Mouse (Mus musculus): ENCODE results near the gene F3.
A peak's percentile ranks its signal among the peaks of the same experiment; 100 is the strongest.

The F3 gene

DNA sequence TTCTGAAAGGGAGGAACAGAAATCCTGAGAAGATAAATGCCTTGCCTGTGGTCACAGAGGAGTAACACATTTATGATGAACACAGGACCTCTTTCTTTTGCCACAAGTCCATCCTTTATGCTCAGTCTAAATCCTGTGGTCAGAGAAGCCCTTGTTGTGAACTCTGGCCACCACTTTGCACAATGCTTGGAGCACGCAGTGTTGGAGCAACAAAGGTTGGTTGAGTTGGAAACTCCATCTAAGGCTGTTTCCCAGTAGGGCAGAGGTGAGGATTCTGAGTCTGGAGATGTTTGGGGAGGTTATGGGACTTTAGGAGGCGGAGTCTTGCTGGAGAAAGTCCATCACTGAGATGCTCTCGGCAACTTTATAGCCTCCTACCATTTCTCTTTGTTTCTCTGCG lies 16.2 kb upstream of the F3 start:
- no peak for DNase-seq (ENCODE audit: low spot score)

DNA sequence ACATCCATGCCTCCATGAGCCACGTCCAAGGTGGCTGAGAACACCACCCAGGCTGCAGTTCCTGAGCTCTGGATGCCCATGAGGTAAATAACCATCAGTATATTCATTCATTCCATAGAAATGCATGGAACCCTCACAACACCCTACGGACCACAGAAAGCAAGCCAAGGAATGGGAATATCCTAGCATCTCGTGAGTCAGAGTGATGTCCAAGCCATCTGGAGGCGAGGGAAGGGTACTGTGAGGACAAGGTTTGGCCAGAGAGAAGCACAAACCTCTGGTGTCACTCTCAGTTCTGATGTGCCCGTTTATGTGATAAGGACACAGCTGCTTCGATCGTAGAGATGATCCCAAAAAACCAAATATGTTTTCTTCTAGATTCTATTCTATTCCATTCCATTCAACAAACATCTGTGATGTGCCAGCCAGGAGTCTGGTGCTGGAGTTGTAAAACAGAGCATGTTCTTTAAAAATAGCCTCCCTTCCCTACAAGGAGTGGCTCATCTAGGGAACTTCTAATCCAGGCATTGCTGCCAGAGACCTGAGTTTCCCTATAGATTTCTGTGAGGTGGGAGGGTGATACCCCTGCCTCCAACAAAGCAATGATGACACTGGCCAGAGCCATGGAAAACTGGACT lies 12.3 kb upstream of the F3 start:
- DNase-seq (ENCODE audit: low spot score): no peak

DNA sequence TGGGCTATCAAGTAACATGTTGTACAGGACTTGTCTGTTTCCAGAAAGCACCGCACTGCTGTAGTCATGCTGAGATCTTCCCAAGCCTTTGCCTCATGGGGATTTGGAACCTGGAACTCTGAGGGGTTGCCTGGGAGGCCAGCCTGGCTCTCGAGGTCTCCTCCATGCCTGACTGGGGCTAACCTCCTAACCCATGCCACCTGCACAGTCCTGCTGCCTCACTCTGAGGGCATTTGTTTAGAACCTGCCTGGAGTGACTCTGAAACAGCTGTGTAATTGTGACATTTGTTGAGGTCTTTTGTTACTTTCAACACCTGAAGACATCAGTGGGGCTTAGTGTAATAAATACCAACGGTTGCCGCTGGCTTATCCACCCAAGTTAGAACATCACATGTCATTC lies 11.1 kb upstream of the F3 start:
- no peak for DNase-seq (ENCODE audit: low spot score)

DNA sequence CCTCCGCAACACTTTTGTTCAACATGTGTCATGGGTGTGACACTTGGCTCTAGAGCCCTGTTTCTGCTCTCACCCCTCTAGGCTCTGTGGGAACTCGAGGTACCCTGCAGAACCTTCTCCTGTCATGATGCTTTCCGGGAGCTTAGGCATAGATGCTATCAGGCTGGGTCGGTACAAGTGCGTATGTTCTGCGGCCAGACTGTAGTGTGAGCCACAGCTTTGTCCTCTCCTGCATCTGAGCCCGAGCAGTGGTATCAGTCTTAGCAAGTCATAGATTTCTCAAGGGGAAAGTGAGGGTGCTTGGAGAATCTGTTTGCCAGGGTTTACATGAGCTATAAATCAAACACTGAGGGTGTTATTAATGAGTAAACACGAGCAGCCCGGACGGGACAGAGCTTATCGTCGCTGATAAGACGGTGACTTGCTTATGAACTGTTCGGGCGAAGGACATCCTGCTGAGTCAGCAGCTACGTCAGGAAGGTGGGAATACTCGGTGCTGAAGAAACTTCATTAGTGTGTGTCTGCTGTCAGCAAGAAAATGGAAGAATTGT lies 10.1 kb upstream of the F3 start:
- no peak for DNase-seq (ENCODE audit: low spot score)

DNA sequence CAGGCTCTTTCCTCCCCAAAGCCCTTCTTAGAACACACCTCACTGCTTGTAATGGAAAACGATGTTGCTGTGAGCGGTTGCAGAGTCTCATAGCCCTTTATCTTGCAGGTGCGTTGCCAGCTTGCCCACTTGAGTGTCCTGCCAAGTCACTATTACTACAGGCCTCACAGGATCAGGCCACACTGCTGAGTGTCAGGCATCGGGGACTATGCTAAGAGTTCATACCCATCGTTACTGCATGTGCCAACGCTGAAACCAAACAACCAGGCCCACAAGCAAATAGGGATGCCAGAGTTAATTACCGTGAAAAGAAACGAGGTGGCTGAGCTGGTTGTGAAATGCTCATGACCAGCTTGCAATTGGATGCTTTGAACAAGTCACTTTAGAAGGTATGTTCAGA lies 9.5 kb upstream of the F3 start:
- no peak for DNase-seq (ENCODE audit: low spot score)

DNA sequence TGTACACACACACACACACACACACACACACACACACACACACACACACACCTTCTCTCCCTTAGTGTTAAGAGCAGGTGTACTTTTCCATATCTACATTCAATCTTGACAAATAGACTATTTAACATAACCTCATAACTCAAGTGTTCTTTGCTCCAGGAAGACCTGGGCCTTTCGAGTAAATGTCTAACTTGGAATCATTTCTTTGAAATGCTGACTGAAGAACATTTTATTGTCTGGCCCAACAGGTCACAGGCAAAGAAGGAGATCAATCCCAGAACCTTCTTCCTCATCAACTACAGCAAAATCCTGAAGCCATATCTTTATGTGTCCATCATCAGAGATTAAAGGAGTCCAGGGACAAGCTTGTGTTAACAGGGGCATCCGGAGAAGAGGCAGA lies 8.9 kb upstream of the F3 start:
- DNase-seq (ENCODE audit: low spot score): no peak

DNA sequence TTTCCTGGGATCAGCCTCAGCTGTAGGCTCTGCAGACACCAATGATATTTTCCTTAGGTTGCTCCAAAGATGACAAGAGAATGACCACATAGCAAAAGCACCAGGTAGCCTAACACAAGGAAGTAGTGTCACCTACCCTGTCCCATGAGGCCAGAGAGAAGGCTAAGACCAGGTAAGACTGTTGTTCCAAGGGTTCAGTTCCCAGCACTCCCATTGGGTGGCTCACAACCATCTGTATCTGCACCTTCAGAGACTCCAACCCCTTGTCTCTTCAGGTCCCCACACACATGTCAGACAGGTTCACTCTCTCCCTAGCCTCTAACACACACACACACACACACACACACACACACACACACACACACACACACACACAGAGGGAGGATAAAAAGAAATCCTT lies 8.0 kb upstream of the F3 start:
- DNase-seq (ENCODE audit: low spot score): no peak

DNA sequence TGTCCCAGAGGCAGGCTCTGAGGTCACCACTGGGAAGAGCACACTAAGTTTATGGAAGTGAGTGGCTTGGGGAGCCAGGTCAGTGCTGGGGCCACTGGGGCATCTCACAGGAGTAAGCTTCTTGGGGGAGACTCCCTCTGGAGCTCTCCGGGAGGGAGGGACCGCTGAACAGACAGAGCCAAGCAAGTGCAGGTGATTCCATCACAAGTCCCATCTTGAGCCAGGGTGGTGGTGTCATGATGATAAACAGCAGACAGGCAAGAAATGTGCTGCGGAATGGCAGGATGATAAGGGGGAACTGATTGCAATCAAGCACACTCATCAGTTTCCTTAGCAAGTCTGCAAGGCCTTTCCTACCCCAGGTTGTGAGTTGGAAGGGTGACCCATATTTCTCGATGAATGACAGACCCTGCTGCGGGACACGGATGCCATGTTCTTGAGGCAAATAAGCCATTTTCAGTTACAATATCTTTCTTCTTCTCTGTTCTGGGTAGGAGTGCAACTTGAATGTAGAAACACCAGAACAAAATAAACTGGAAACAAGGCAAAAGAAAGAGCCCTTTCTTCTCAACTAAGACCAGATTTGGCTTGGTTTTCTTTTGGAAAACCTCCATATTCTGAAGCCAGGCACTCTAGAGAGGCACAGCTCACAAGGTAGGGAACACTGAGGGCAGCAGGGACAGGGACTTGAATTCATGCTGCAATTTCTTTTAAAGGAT lies 7.4 kb upstream of the F3 start:
- DNase-seq (ENCODE audit: low spot score): no peak

DNA sequence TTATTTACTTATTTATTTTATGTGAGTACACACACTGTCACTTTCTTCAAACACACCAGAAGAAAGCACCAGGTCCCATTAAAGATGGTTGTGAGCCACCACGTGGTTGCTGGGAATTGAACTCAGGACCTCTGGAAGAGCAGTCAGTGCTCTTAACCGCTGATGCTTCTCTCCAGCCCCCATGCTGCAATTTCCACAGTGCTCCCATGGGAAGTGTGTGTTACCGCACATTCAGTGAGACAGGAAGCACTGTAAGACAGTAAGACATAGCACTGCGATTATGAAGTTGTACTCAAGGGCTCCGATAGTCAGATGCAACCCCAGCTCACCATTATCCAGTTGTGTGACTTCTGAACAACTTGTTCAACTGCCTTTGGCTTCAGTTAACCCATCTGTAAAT lies 6.9 kb upstream of the F3 start:
- DNase-seq (ENCODE audit: low spot score): no peak

DNA sequence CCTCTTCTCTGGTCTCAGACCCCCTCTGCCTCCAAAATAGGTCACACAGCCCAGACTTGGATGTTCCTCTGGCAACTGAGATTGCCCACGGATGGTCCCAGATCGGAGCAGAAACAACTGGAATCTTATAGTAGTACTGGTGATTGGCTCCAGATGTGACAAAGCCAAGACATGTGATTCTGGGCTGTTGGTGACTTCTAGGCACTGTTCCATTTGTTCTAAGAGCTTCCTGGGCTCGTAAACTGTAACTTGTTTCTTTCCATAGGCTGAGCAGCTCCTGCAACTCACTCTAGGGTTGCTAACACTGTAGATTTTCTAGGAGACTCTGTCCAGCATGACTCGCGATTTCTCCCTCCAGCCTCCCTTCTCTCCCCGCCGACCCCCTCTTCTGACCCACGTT lies 4.7 kb upstream of the F3 start:
- no peak for DNase-seq (ENCODE audit: low spot score)

DNA sequence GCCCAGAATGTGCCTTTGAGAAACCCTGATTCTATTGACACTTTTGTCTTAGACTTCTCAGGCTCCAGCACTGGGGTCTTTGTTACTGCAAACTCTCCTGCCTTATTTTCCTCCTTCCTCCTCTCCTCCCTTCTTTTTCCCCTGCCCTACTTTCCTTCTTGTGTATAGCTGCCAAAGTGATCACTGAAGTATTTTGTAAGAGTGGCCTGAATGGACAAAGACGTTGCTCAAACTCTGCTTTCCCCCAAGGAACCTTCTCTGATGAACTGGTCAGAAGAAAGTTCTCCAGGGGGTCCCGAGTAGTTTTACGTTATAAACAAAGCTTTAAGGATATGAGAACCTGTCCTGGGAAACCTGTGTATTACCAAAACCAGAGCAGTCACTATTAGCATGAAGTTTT lies 3.6 kb upstream of the F3 start:
- DNase-seq (ENCODE audit: low spot score): no peak

DNA sequence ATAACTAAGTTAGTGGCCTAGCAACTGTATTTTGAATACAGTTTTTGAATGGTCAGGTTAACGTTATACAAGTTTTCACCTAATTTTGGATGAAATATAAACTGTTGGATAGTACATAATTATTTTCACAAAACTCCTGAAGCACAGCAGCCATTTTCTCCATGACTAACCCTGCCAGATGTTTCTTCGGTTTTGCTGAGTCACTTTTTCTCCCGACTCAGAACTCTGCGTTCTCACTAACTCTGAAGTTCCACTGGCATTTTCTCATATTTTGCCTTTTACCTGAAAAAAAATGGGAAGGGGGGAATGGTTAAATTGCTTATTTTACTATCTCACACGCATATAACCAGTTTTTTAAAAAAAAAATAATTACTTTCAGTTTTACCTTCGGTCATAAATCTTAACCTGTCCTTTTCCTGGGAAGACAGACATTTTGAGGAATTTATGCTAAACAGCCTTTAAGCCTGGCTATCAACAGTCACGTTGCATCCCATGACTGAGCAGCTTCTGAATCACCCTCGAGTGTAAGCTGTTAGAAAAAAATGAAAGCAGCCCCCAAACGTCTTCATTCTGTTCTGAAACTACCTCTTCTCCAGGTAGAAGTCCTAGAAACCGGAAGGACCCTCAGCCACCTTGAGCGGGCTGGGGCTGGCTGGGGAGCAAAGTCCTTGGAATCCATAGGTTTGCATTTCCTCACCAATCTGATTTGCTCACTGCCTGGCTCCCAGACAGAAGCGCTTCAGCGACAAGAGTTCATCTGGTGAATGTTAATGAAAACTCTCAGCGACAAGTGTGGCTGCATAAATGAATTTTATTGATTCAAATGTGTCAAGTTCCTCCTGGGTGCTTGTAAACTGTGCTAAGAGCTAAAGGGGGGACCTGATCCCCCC lies 2.3 kb upstream of the F3 start:
- DNase-seq (ENCODE audit: low spot score): no peak

DNA sequence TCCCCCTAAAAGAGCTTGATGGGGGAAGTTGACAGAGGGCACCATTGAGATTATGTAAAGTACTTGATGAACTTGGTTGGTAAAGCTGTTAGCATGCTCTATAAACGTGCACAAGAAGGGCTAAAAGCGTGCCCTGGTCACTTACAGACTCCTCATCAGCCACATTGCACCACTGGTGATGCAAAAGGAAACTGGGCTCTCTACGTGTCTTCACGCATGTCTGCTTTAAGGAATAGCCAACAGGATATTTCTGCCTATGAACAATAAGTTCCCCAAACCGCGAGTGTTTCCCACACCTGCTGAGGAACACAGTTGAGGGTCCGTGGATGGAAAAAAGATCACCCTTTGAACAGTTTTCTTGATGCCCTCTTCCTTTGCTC lies 1.7 kb upstream of the F3 start:
- DNase-seq (ENCODE audit: low spot score): no peak

DNA sequence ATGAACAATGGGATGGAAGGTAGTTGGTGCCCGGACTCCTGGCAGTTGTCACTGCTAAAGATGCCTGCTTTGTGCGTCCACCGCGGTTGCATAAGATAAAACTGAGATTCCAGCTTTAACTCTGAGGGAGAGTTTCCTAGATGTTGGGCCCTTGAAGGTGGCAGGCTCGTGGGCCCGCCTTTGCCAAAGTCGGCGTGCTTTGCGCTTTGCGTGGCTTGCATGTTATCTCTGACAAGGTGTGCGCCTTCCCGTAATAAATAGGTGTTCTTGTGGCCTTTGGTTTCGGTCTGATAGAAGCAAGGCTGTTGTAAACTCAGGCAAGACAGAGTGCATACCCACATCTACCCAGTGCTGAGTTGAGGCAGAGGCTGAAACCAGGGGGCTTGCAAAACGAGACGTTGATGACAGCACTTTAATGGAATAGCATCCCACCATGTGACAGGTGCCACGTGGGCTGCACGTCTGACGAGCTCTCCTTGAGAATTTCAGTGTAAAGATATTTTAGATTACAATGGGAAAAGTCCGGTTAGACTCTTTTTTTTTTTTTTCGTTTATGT lies 709 bp downstream of the F3 start:
- DNase-seq (ENCODE audit: low spot score): no peak

DNA sequence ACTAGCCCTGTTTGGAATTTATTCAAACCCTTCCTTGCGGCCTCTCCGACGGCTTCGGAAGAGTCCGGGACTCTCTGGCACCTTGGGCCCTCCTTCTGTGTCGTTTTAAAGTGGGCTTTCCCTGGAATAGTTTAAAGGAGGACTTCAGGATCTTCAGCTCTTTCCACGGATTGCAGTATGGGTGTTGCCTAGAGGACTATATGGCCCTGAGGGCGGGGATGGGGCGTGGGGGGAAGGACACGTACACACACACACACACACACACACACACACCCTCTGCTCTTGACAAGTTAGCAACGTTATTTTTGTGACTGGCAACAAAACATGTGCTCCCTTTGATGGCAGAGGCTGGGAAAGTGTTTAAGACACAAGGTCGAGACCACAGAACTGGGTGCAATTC lies 1.2 kb downstream of the F3 start:
- DNase-seq (ENCODE audit: low spot score): no peak

DNA sequence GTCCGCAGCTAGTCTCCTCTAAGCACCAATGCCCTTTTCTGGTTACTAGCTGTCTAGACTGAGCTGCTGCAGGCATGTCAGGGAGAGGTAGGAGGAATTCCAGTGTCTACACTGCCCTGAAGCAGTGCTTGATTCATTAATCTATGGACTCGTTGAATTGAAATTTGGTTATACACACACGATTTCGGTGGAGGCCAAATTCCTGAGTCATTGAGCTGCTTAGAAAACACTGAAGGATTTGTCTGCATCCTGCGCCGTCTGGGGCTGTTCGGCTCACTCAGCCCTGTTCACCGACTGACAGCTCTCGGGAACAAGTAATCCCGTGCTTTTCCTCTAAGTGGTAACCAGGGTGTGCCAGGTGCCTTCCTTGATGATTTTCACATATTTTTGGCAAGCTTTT lies 2.3 kb downstream of the F3 start:
- no peak for DNase-seq (ENCODE audit: low spot score)

DNA sequence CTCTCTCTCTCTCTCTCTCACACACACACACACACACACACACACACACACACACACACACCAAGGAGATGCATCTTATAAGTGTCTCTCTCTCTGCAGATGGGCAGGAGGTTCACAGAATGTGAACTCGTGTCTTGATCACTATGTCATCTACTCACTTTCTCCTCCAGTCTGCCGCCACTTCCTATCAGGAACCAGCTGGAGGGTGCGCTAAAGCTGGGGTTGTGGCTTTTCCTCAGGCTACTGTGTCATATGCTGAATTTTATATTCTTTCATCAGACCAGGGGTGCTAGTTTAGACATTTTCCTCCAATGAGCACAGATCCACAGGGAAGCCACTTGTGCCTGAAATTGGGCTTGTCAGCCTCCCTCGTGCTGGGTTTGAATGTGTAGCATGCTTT lies 6.3 kb downstream of the F3 start:
- no peak for DNase-seq (ENCODE audit: low spot score)

DNA sequence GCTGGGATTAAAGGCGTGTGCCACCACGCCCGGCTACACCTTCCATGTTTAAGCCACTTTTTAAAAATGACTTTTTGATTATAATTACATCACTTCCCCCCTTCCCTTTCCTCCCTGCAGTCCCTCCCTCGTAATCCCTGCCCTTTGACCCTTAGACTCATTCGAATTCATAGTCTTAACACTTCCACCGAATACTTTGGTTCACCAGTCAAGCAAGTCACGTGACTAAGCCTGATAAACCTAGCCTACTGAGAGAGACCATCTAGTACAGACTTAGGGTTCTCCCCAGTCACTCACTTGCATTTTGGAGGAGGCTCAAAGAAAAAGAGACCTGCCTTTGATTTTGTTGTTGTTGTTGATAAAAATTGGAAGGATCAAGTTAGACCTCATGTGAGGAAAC lies 12.2 kb downstream of the F3 start:
- no peak for DNase-seq (ENCODE audit: low spot score)

DNA sequence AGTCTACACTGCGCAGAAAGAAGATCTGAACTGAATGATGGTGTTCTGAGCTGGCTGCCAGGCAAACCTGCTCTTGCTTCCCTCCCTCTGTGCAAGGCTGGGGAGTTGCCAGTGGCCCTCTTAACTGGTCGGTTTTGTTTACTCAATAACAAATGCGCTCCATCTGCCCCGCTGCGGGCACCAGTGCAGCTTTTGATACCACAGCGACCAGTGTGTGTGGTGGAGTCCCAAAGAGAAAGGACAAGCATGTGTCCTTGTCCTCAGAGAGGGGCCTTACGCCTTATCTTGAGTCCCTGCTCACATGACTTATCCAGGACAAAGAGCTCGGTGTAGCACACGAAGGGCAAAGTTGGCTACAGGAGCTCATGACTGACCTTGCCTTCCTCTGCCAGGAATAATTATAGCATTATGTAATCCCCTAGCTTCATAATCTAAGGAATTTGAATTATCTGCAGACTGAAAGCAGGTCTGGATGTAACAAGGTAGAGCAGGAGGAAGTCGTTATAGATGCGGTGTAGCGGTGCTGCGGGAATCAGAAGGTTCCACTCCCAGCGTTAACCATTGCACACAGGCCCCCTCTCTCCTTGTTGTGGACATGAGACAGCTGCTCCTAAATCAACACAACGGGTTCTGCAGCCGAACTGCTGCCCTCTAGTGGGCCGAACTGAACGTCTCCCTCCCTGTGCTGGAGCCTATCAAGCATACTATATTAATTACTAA lies 12.8 kb downstream of the F3 start:
- peak; percentile 84 for DNase-seq (ENCODE audit: low spot score)

DNA sequence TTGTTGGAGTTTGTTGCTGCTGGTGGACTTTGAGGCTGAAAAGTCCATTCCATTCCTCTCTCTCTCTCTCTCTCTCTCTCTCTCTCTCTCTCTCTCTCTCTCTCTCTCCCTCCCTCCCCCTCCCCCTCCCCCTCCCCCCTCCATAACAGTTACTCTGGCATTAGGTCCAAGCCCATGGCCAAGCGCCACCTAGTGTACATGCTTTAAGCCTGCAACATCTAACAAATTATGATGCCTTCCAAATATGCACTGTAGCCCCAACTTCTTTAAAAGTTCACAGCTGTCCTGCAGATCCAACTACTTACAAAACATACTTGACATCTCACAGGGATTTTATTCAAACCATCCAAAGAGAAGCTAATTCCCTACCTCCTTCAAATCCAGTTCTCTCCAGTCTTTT lies 14.1 kb downstream of the F3 start:
- peak; percentile 42 for DNase-seq (ENCODE audit: low spot score)

DNA sequence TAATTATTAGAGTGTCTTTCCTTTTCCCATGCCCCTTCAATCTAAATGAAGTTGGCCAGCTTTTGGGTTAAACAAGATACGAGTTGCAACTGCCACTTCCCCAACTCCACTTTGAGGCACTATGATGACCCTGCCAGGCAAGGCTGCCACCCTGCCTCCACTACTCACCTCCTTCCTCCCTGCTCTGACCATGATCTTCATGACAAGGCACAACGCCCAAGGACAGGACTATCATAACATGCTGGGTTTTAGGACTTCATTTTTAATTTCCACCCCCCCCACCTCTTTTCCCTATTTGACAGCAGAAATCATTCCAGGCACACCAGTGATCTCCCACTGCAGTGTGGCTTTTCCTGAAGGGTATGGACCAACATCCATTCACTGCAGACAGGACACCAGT lies 14.6 kb downstream of the F3 start:
- DNase-seq (ENCODE audit: low spot score): no peak

DNA sequence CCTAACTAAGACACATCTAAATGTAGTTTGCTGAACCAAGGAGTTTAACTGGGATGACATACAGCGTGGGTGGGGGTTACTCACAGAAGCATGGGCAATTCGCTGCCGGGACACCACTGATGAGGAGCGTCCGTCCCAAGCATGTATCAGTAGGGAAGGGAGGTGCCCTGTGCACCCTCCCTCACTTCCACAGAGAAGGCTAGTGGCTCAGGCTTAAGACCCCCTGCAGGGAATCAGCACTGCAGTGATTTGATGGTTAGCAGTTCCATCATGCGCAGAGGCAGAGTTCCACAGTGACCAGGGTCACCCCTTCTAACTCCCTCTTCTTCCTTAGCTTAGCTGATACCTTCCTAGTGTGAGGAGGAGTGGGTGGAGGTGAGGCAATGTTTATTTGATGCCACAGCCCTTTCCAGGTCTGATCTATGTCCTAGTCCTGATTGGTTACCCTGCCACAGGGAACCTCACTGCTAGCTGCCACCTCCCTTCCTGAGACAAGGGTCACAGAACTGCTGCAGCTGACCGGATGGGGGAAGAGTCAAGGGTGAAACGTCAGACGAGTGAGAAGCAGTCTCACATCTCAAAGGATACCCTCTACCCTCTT lies 15.5 kb downstream of the F3 start:
- DNase-seq (ENCODE audit: low spot score): no peak

Measured in embryo, embryonic 10.5 days (tissue).